Mouse (Mus musculus) heart, postnatal 14 days (tissue): ENCODE measurements around the gene Flrt1. TPM values are rescaled to one million over a fixed set of nuclear protein-coding genes. Genes with fewer than 3 reads are reported as not detected.

ENCODE experiments used
- DNase-seq, 2 experiments: peaks; one replicate each; pipeline ENCODE4 v3.0.0; 2021 to 2022
- intact Hi-C: fragments of 180-260 bp; cut with DNase I; formaldehyde crosslinking; loops from one replicate; pipeline ENCODE4 v1.15.1; 2025
- long read RNA-seq, 2 experiments: library from polyadenylated mRNA; stranded (forward); transcript quantifications; one replicate each; pipeline ENCODE4 v2.0.0; 2021
- total RNA-seq, 2 experiments: library from RNA; stranded (reverse); gene quantifications; 2 replicates each; pipeline ENCODE4 v1.2.3; 2021

Gene Flrt1
- total RNA-seq: 1 to 10 TPM in 1 of 2 experiments, under 1 TPM in 1; 0.98 to 1.0 TPM
- long read RNA-seq, experiment 1: 0 reads
- long read RNA-seq, experiment 2, partial matches to known transcripts: 0 of 2 reads
- long read RNA-seq, experiment 2, other reads (novel, unspliced or antisense): 2 of 2 reads

GRCm38 (mm10) chr19:7105544-7105943, at the start of gene Flrt1:
Gene Flrt1 (minus strand): TSS chr19:7105729.
- intact Hi-C loops: no loop called here
- no peak for DNase-seq

GRCm38 (mm10) chr19:7155196-7155595, 49.7 kb upstream of the Flrt1 start:
- intact Hi-C loops: no loop called here
- DNase-seq: no peak

GRCm38 (mm10) chr19:7153232-7153631, 47.7 kb upstream of the Flrt1 start:
- DNase-seq: no peak
- intact Hi-C loops: no loop called here

GRCm38 (mm10) chr19:7151927-7152653, 46.6 kb upstream of the Flrt1 start:
- DNase-seq: no peak
- intact Hi-C loops: no loop called here

- intact Hi-C loops: no loop called here
- DNase-seq: no peak
These were observed 45.9 kb upstream of the Flrt1 start for GRCm38 (mm10) chr19:7151300-7151926.

GRCm38 (mm10) chr19:7149158-7149685, 43.7 kb upstream of the Flrt1 start:
- no peak for DNase-seq
- intact Hi-C loops: no loop called here

GRCm38 (mm10) chr19:7148541-7149085, 43.1 kb upstream of the Flrt1 start:
- intact Hi-C loops: no loop called here

GRCm38 (mm10) chr19:7148096-7148495, 42.6 kb upstream of the Flrt1 start:
- DNase-seq: no peak
- intact Hi-C loops: no loop called here

More at GRCm38 (mm10) chr19:7148541-7149085, 43.1 kb upstream of the Flrt1 start:
- DNase-seq: no peak

GRCm38 (mm10) chr19:7146376-7146775, 40.8 kb upstream of the Flrt1 start:
- intact Hi-C loops: no loop called here
- peak; percentile 40 to 54 for DNase-seq

- DNase-seq: no peak
- intact Hi-C loops: no loop called here
These were observed 38.9 kb upstream of the Flrt1 start for GRCm38 (mm10) chr19:7144458-7144857.

GRCm38 (mm10) chr19:7143854-7144253, 38.3 kb upstream of the Flrt1 start:
- intact Hi-C loops: no loop called here

GRCm38 (mm10) chr19:7142207-7142915, 36.8 kb upstream of the Flrt1 start:
- intact Hi-C loops: no loop called here
- no peak for DNase-seq

More at GRCm38 (mm10) chr19:7143854-7144253, 38.3 kb upstream of the Flrt1 start:
- peak; percentile 57 to 78 for DNase-seq

GRCm38 (mm10) chr19:7140856-7141421, 35.4 kb upstream of the Flrt1 start:
- intact Hi-C loops: no loop called here
- no peak for DNase-seq

- DNase-seq: no peak
- intact Hi-C loops: no loop called here
These were observed 34.8 kb upstream of the Flrt1 start for GRCm38 (mm10) chr19:7140373-7140772.

- intact Hi-C loops: no loop called here
- DNase-seq: no peak
These were observed 33.8 kb upstream of the Flrt1 start for GRCm38 (mm10) chr19:7139321-7139720.

- intact Hi-C loops: no loop called here
- DNase-seq: no peak
These were observed 32.8 kb upstream of the Flrt1 start for GRCm38 (mm10) chr19:7138327-7138726.

GRCm38 (mm10) chr19:7136714-7137498, 31.4 kb upstream of the Flrt1 start:
- DNase-seq: no peak
- intact Hi-C loops: no loop called here

- intact Hi-C loops: no loop called here
- peak; percentile 35 to 59 for DNase-seq
These were observed 30.5 kb upstream of the Flrt1 start for GRCm38 (mm10) chr19:7136016-7136415.

GRCm38 (mm10) chr19:7135525-7135924, 30.0 kb upstream of the Flrt1 start:
- DNase-seq: peak in 1 of 2 experiments; percentile 48
- intact Hi-C loops: no loop called here
